Mouse (Mus musculus): ENCODE measurements around the gene 5830473C10Rik.

Gene 5830473C10Rik

GRCm38 (mm10) chr5:90560743-90561142 is at the start of gene 5830473C10Rik:
Gene 5830473C10Rik, plus strand, starts transcription at chr5:90561107.
- no peak for DNase-seq (ENCODE audit: low spot score)

GRCm38 (mm10) chr5:90512288-90512955 is 48.5 kb upstream of the 5830473C10Rik start:
- DNase-seq (ENCODE audit: low spot score), result no peak

GRCm38 (mm10) chr5:90515561-90515960 is 45.3 kb upstream of the 5830473C10Rik start:
- DNase-seq (ENCODE audit: low spot score), result no peak

- DNase-seq (ENCODE audit: low spot score), result no peak
Observed at GRCm38 (mm10) chr5:90518356-90519100, 42.4 kb upstream of the 5830473C10Rik start, which contains the start of gene Afm. Gene Afm, plus strand, starts transcription at chr5:90518932.

- DNase-seq (ENCODE audit: low spot score), result no peak
Observed at GRCm38 (mm10) chr5:90551191-90551590, 9.7 kb upstream of the 5830473C10Rik start.

GRCm38 (mm10) chr5:90556052-90556451 is 4.9 kb upstream of the 5830473C10Rik start:
- no peak for DNase-seq (ENCODE audit: low spot score)

GRCm38 (mm10) chr5:90561721-90562275 is 891 bp downstream of the 5830473C10Rik start:
- DNase-seq (ENCODE audit: low spot score), result no peak

GRCm38 (mm10) chr5:90562880-90563279 is 2.0 kb downstream of the 5830473C10Rik start:
- DNase-seq (ENCODE audit: low spot score), result no peak

GRCm38 (mm10) chr5:90564161-90564560 is 3.3 kb downstream of the 5830473C10Rik start:
- no peak for DNase-seq (ENCODE audit: low spot score)

- DNase-seq (ENCODE audit: low spot score), result no peak
Observed at GRCm38 (mm10) chr5:90565205-90565604, 4.3 kb downstream of the 5830473C10Rik start.

- no peak for DNase-seq (ENCODE audit: low spot score)
Observed at GRCm38 (mm10) chr5:90567788-90568187, 6.9 kb downstream of the 5830473C10Rik start.

GRCm38 (mm10) chr5:90568338-90568737 is 7.4 kb downstream of the 5830473C10Rik start:
- DNase-seq (ENCODE audit: low spot score), result no peak

GRCm38 (mm10) chr5:90571216-90571615 is 10.3 kb downstream of the 5830473C10Rik start:
- DNase-seq (ENCODE audit: low spot score), result no peak

- DNase-seq (ENCODE audit: low spot score), result no peak
Observed at GRCm38 (mm10) chr5:90577751-90578150, 16.8 kb downstream of the 5830473C10Rik start.

GRCm38 (mm10) chr5:90579556-90579955 is 18.6 kb downstream of the 5830473C10Rik start:
- DNase-seq (ENCODE audit: low spot score), result no peak

- no peak for DNase-seq (ENCODE audit: low spot score)
Observed at GRCm38 (mm10) chr5:90582179-90582578, 21.3 kb downstream of the 5830473C10Rik start.

GRCm38 (mm10) chr5:90584799-90585198 is 23.9 kb downstream of the 5830473C10Rik start:
- DNase-seq (ENCODE audit: low spot score), result no peak

- DNase-seq (ENCODE audit: low spot score), result no peak
Observed at GRCm38 (mm10) chr5:90586511-90586910, 25.6 kb downstream of the 5830473C10Rik start.

GRCm38 (mm10) chr5:90588104-90588503 is 27.2 kb downstream of the 5830473C10Rik start:
- DNase-seq (ENCODE audit: low spot score), result no peak

GRCm38 (mm10) chr5:90588708-90589595 is 28.0 kb downstream of the 5830473C10Rik start:
- peak; percentile 72 for DNase-seq (ENCODE audit: low spot score)

GRCm38 (mm10) chr5:90590676-90591075 is 29.8 kb downstream of the 5830473C10Rik start:
- DNase-seq (ENCODE audit: low spot score), result peak; percentile 46

- no peak for DNase-seq (ENCODE audit: low spot score)
Observed at GRCm38 (mm10) chr5:90591936-90592335, 31.0 kb downstream of the 5830473C10Rik start.
